Mouse (Mus musculus): ENCODE results near the gene Gm15557.

Gene Gm15557

GRCm38 (mm10) chr2:155956134-155957059, 15.9 kb downstream of the Gm15557 start, which contains the start of gene Cep250:
Gene Cep250 (plus strand): TSS chr2:155956458.
- peak; percentile 89 for DNase-seq

GRCm38 (mm10) chr2:155959981-155960380, 19.5 kb downstream of the Gm15557 start:
- DNase-seq: peak; percentile 48

GRCm38 (mm10) chr2:155961862-155962261, 21.3 kb downstream of the Gm15557 start:
- DNase-seq: no peak

GRCm38 (mm10) chr2:155962991-155963390, 22.5 kb downstream of the Gm15557 start:
- no peak for DNase-seq

- no peak for DNase-seq
These were observed 32.8 kb downstream of the Gm15557 start for GRCm38 (mm10) chr2:155973348-155973747.

- no peak for DNase-seq
These were observed 33.7 kb downstream of the Gm15557 start for GRCm38 (mm10) chr2:155974087-155974731.

GRCm38 (mm10) chr2:155979328-155979991, 38.9 kb downstream of the Gm15557 start:
- peak; percentile 23 for DNase-seq

- DNase-seq: no peak
These were observed 45.2 kb downstream of the Gm15557 start for GRCm38 (mm10) chr2:155985776-155986175.

- no peak for DNase-seq
These were observed 46.6 kb downstream of the Gm15557 start for GRCm38 (mm10) chr2:155987131-155987530.

GRCm38 (mm10) chr2:155989085-155989484, 48.6 kb downstream of the Gm15557 start:
- DNase-seq: no peak

- no peak for DNase-seq
These were observed 50.6 kb downstream of the Gm15557 start for GRCm38 (mm10) chr2:155991151-155991550.

GRCm38 (mm10) chr2:155991863-155992321, 51.4 kb downstream of the Gm15557 start:
- peak; percentile 87 for DNase-seq
